Mouse (Mus musculus) heart, postnatal 0 days (tissue): ENCODE data around the gene 2810004N23Rik.

Source experiments
- CTCF ChIP-seq: IDR thresholded peaks from 2 replicates; pipeline ENCODE4 v1.5.1; 2016; ENCODE audit warnings: antibody characterized with exemption, control low read depth, low read depth
- EP300 ChIP-seq: IDR thresholded peaks from 2 replicates; pipeline ENCODE4 v1.6.1; 2016; ENCODE audit warnings: antibody characterized with exemption, low read depth

DNA sequence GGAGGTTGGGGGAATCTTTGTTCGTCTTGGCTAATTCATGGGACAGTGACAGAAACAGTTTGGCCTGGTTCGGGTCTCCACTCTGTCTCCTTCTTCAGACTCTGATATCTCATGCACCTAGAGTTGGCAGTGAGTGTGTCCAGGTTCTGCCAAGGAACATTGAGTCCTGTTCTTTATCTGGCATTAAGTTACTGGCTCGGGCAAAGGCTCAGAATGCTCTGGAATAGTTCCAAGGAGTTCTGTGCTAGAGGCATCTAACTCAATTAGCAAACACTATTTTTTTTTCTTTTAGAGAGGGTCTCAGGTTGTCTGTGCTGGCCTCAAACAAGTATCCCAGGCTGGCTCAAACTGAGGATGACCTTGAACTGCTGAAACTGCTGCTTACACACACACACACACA lies 45.6 kb downstream of the 2810004N23Rik start:
- TF ChIP-seq EP300 = no peak
- no peak for TF ChIP-seq CTCF
